Mouse (Mus musculus): ENCODE results near the gene Nrcam.

The Nrcam gene

DNA sequence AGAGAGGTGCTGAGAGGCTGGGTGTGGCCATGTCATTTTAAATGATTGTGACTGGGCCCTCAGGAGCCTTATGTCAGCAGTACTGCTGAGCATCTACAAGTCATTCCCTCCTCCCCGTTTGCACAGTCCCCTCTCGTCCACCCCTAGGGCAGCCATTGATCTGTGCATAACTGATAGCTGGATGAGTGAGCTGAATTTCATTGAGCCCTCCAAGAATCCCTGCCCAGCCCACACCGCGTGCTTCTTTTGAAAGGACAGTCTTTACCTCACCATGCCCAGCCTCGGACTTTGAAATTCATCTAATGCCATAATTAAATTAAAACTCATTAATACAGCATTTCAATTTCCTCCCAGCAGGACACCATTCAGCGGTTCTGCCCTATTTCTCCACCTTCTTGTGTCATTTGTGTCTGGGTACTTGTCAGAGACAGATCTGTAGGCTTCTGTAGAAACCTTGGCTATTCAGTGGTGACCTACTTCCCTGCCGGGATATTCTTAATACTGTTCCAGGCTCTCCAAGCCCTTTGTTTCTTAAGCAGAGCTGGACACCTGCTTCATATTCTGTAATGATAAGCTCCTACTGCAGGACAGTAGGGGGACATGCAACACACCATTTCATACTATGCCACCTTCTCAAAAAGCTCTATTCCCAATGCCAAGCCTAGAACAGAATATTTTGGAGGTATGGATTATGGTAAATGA is 190.9 kb downstream of the Nrcam start:
- no peak for DNase-seq (ENCODE audit: extremely low spot score)

DNA sequence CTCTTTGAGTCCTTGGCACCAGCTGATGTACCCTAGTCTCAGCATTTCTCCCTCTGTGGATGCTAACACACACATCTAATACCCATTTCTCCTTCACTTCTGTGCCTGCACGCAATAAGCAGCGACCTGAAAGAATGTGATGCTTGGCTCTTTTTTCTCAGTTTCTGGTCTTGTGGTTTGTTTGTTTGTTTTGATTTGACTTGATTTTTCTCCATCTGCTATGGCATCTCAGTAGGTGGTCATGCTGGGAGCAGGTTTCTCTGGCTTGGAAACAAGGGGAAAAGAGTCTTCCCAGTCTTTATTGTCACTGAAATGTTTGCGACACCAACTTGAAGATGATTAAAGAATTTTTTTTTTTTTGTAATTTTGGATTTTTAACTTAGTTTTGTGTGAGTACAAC is 192.8 kb downstream of the Nrcam start:
- no peak for DNase-seq (ENCODE audit: extremely low spot score)

DNA sequence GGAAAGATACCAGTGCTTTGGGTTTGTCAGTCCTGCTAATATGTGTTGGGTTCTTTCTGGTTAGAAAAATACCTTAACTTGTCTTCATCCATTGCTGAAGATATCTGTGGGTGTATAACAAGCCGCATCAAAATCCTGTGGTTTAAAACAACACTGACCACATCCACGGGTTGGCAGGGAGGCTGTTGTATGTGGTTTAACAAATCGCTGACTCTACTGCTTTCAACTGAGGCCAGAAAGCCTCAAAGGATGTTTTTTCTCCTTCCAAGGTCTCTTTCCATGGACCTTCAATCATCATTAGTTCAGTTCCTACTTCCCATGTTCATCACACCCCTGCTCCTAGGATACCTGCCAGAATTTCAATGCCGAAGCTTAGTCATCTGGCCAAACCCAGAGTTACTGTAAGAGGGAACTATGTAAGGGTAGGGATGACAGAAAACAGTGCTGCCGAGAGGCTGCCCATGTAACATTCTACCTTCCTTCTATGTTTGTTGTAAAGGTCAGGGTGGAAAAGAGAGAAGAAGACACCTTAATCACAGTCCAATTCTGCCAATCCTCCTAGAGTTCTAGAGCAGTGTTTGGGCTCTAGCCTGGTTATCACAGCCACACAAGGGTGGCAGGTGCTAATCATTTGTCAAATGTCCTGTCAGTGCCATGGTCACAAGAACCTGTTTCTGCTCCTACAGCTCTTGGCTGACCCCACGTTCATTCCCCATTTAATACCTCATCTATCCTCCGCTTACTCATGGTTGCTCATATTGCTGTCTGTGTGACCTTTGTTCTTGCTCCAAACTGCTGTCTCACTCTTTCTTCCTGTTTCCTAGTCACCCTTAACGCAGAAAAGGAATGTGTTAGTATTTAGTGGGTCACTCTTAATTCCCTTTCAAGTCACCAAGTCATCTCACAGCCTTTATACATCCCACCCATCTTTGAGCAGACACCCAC is 196.2 kb downstream of the Nrcam start:
- no peak for DNase-seq (ENCODE audit: extremely low spot score)

DNA sequence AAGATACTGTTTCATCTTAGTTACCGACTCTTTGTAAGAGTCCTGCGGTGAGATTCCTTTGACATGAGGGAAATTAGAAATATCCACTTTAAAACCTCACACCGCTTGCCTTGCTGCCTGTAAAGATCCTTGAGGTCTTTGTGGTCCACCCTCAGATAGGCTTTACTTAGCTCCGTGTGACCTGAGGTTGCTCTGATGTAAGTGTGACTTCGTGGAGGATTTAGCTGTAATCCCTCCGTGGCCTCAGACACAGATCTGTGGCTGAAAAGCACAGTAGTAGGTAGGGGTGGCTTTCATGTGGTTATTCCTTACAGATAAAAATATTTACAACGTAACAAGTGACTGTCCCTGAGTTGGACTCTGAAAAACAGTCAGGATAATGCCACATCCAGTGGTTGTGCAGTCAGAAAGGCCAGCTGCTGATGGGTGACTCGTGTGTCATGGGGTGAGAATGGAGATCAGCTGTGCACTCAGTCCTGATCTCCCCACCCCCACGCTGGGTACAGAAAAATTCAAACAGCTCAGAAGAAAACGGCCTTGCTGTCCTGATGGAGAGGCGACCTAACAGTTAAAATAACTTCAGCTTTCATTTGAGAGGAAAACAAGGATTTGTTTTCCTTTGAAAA is 199.8 kb downstream of the Nrcam start:
- DNase-seq (ENCODE audit: extremely low spot score), result peak; percentile 3

DNA sequence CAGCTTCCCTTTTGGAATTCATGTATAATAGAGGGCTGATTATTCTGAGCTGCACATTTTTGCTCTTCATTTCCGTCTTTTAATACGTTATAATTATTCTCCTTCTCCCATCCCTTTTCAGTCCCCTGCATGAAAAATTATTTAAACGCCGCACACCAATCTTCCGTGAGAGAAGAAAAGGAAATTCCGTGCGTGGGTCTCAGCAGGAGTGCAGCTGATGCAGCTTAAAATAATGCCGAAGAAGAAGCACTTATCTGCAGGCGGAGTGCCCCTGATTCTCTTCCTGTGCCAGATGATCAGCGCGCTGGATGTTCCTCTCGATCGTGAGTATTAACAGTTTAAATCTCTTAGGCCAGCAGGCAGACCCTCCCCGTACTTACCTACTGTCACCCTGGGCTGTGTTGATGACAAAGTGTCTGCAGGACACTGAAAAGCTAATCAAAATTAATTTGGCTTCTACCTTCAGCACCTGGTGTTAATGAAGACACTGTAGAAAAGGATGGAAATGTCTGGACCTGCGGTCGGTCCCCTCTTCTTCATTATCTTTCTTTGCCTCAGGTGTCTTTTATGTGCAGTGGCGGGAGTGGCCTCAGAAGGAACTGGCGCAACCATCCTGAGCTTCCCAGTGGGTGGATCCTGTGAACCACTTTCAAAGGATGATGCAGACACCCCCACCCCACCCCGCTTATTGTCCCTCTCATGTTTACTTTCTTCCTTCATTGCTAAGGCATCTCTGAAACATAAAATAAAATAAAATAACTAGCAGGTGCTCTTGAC is 203.8 kb downstream of the Nrcam start:
- no peak for DNase-seq (ENCODE audit: extremely low spot score)

DNA sequence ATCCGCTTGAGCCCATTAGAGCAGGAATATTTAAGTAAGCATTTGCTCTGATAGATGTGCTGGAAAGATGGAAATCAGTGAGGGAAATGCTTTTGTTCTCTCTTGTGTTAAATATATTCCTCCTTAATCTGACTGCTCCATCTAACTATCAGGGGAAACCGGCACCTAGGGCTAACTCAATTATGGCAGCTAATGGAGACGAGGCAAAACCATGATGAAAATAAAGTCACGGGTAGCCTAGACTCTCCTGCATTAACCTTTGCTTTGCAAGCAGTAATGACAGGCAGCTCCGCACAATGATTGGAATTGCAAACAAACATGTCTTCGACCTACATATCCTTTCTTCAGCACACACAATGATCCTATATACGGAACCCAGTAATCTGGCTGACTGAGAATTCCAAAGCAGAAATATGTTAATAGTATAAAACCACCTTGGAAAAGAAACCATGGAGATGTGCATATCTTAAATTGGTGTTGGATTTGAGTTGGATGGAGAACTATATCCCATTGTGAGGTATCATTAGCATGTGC is 205.5 kb downstream of the Nrcam start:
- no peak for DNase-seq (ENCODE audit: extremely low spot score)

DNA sequence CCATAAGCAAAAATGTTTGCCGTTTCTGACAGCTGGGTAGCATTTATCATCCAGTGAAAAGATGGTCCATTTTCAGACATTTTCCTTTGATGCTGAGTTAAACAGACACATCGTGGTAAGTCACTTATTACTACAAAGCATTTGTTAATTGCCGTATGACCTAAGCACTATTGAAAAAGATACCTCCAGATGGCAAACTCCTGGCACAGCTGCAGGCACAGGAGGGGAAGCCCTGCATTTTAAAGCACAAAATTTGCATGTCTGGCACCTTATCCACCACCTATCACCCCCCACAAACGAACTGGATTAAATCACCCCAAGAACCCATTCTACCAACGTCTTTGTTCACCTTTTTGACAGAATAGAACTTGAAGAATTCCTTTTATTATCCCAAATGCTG is 206.9 kb downstream of the Nrcam start:
- DNase-seq (ENCODE audit: extremely low spot score), result no peak

DNA sequence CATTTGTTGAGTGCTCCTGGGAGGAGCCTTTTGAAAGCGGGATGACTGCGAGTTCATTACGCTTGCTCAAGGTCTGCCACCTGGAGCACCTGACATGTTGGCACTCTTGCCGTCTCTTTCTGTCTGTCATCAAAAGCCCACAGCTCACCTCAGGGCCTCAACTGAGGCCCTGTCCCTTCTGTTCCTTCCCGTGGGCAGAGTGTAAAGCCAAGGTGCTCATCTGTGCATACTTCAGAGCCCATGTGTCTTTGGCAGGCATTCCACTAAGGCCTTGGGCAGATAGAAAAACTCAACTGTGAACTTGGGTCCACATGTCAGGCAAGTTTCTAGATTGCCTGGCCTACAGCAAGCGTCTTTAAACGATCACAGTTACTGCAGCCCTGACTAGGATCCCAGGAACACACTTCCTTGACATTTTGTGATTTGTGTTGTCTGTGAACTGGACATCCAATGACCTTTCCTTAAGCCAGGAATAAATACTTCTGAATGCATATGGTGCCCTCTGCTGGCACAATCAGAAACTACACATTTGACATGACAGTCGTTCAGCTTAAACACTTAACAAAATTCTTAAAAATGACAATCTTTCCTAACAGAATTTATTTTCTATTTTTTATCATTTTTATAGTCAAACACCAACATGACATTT is 219.2 kb downstream of the Nrcam start:
- DNase-seq (ENCODE audit: extremely low spot score), result peak; percentile 80

DNA sequence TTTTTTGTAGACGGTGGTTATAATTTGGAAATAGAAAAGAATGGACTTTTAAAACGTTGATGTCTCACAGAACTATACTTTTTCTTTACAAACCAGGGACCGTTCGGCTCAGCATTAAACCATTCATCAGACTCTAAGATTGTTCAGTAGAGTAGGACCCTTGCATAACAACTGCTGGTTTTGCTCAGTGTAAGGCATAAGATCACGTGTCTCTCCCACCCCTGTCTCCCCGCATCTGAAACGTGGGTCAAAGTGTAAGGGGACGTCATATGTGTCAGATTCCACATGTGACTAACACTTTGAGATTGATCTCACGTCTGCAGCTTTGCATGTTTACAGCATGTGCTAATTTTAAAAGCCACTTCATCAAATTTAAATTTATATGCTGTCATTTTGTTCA is 219.8 kb downstream of the Nrcam start:
- DNase-seq (ENCODE audit: extremely low spot score), result no peak

DNA sequence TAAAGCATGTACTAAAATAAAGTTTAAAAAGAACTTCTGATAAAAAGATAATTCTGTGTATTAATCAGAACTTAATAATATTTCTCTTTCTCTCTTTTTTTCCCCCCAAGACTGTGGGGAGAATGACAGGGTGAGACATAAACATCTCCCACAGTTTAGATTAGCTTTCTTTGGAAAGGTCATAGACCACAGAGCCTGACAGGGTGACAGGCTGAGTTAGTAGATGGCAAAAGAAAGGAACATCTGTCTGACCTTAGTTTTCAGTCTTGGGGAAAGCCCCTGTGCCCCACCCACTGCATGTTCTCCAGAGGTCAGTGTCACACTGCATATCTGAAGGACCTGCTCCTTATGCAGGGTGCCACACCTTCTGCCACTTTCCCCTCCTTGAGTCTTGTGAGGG is 222.9 kb downstream of the Nrcam start:
- no peak for DNase-seq (ENCODE audit: extremely low spot score)

DNA sequence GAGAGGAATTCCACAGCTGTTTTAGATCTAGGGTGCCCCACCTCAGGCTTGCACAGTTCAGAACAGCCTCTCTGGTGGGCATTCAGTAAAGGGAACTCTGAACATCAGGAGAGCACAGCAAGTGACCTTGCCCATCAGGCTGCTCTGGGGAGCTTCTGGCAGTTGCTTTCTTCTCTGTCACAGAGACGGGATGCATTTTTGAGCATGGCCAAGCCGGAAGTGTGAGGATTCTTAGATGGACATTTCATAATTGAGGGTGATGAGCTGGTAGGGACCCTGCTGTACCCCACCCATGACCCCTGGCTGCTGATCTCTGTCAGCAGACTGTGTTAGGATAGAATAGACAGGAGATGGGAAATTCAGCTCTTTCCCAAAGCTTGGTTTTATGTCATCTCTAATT is 225.4 kb downstream of the Nrcam start:
- no peak for DNase-seq (ENCODE audit: extremely low spot score)

DNA sequence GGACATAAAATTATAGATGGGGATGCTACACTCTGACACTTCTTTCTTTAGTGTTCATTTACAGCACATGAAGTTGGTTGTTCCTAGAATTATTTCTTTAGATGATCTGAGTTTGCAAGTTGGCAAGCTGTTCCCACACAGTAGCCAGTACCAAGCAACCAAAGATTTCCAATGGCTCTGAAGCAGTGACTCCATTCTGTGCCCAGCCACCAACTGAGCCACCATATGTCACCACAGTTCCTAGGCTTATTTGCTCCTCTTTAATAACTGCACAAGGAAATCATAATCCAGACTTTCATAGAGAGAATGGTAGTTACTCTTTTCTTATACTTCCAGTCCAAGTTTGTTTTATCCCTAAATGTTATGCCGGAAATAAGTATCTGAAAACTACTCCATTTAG is 226.1 kb downstream of the Nrcam start:
- DNase-seq (ENCODE audit: extremely low spot score), result no peak

DNA sequence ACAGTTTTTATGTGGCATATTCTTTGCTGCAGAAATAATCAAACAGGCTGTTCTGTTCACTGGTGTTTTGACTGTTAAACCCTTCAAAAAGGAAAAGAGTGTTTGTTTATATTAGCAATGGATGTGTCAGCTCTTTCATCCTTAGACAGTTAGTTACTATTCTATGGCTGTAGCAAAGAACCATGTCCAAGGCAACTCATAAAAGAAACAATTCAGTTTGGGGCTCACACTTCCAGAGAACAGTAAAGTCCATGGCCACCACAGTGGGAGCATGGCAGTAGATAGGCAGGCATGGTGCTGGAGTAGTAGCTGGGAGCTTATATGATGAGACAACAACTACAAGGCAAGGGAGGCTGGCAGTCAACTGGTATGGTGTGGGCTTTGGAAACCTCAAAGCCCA is 231.3 kb downstream of the Nrcam start:
- DNase-seq (ENCODE audit: extremely low spot score), result no peak

DNA sequence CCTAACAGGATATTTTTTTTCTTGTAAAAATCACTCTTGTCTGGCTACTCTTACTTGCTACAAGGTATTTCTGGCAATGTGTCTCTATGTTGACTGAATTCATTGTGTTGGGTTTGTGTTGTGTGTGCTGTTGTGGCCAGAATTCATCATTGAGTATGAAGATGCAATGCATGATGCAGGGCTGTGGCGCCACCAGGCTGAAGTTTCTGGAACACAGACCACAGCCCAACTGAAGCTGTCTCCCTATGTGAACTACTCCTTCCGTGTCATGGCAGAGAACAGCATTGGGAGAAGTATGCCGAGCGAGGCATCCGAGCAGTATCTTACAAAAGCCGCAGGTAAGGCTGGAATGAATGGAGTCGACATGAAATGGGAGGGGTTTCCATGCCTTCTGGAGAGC is 241.4 kb downstream of the Nrcam start:
- DNase-seq (ENCODE audit: extremely low spot score), result no peak

DNA sequence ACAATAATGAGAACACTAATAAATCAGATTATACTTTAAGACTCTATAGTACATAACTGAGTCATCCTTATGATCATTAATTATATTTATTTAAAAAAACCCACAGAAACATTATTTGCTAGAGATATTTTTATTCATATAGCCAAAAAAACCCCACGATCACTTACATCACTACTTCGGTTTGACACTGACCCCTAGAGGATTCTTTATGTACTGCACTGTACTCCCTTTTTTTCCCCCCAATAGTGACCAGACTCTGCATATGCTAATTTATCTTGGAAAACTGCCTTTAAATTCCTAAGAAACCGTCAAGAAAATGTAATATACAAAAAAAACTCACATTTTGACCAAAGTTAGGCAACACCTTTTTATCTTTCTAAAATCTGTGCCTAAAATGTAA is 244.0 kb downstream of the Nrcam start:
- peak; percentile 42 for DNase-seq (ENCODE audit: extremely low spot score)

DNA sequence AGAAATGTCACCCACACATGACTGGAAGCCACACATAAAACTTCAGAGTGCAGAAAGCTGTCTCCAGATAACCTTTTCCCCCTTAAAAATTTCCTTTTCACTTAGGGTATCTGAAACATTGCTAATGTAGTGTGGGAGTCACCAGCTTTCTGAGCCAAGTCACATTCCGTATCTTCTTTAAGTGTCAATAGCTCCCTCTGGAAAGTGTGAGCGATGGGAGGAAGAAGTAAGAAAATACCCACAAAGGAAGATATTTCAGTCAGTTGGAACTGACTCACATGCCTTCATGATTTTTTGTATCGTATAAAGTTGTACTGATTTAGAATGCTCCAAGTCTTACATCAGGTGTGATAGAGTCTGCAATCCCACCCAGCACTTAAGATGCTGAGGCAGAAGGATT is 245.5 kb downstream of the Nrcam start:
- DNase-seq (ENCODE audit: extremely low spot score), result no peak

DNA sequence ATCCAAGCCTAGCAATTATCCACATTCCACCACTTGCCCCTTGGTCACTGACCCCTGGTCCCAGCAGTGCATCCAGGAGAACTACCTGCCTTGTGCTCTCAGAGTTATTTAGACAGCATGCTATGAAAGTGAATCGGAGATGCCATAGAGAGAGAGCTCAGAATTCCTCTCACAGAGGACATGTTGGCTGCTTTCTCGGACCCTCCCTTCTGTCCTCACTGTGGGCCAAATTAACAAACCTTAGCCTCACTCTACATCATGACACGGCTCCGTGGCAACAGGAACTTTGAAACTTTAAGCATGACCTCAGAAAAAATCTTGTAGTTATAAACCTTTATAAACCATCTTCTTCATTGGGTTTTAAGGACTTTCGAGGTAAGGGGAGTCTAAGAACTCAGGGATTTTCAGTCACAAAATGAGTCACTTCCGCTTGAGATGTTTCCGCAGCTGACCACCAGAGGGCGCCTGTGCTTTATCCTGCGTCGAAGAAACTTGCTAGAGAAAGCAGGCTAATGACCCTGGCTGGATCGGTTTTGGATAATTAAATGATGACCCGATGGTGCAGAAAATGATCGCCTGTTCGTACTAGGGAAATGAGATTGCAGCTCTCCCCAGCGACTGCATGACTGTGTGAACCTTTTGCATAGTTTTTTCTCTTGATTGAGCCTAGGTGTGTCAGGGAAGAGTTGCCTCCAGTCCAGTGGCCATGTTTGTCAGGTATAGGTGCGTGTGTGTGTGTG is 272.9 kb downstream of the Nrcam start:
- DNase-seq (ENCODE audit: extremely low spot score), result peak; percentile 58

DNA sequence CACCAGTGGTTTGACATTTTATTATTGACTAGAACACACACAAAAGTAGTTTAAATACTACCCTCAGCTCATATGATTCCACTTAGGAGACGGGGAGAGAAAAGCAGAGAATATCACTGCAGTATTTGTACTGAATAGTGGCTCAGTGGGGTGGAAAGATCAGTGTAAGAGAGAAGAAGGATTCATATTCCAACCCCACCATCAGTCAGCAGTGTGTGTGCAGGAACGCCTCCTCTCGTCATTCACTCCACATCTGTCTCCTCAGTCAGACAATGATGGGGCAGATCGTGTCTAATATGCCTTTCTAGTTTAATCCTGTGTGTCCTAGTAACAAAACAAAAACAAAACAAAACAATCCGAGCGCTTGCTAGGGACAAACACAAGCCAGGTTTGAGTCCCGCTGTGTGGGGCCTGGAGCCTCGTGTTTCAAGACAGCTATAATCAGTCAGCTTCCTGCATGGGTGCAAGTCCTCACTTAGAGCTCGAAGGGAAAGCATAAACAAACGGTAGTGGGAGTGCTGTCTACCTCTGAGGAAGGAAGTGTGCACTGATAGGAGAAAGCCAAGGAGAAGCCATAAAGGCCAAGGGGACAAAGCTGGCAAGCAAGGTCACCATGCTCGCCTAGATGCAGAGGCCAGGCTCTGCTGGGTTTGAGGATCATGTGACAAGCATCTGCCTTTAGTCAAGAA is 273.7 kb downstream of the Nrcam start:
- DNase-seq (ENCODE audit: extremely low spot score), result no peak

DNA sequence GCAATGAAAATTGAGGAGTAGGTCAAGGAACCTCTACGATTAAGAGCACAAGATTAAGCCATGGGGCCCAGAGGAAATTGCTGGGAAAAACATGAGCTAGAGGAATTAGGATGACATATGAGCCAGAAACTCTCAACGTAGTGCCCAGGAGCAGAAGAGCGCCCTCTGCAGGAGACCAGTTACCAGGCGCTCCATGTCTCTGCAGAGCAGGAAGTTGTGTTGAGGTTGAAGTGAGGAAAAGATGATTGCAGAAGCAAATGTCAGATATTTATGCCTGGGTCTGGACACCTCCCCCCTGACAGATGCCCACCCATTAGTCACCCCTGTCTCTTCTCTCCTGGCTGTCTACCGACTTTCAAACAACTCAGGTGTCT is 274.3 kb downstream of the Nrcam start:
- DNase-seq (ENCODE audit: extremely low spot score), result no peak

DNA sequence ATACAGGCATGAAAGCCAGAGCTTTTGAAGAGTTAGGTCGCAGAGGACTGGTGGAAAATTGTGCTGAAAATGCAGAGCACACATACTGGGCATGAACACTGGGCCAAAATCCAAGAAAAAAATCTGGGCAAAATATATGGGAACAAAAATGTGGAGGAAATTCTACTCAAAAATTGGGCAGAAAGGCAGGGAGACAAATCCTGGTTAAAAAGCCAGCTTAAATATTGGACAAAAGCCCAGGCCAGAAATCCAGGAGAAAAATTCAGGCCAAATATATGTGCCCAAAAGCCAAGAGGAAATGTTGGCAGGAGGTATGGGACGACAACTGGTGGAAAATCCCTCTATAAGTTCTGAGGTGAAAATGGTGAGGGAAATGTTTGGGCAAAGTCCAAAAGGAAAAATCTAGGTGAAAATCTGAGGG is 288.3 kb downstream of the Nrcam start:
- DNase-seq (ENCODE audit: extremely low spot score), result no peak
